Mouse (Mus musculus): ENCODE measurements around the gene Tanc2. TPM values are rescaled to one million over a fixed set of nuclear protein-coding genes. Genes with fewer than 3 reads are reported as not detected.

The Tanc2 gene
- 10 to 100 TPM in 1 of 2 experiments, 1 to 10 TPM in 1; 8.3 to 10.2 TPM for total RNA-seq (2021)
- long read RNA-seq, experiment 1, partial matches to known transcripts, result 2 of 2 reads
- long read RNA-seq, experiment 1, other reads (novel, unspliced or antisense), result 0 of 2 reads
- long read RNA-seq, experiment 2, partial matches to known transcripts, result 0 of 1 reads
- long read RNA-seq, experiment 2, other reads (novel, unspliced or antisense), result 1 of 1 reads

GRCm38 (mm10) chr11:105589877-105590641, at the start of gene Tanc2:
Tanc2 (plus strand) TSS chr11:105589986.
- DNase-seq, result peak; percentile 5 to 52
- intact Hi-C loops (cut with DNase I), result loop anchor here (2.0 to 5.0 kb wide), 4 partner anchors 227 to 322 kb away; no protein-coding TSS in a partner anchor

GRCm38 (mm10) chr11:105540781-105541180, 49.0 kb upstream of the Tanc2 start:
- DNase-seq, result no peak
- intact Hi-C loops (cut with DNase I), result no loop called here

GRCm38 (mm10) chr11:105541366-105541765, 48.4 kb upstream of the Tanc2 start:
- DNase-seq, result no peak
- intact Hi-C loops (cut with DNase I), result no loop called here

GRCm38 (mm10) chr11:105542129-105542528, 47.7 kb upstream of the Tanc2 start:
- intact Hi-C loops (cut with DNase I), result no loop called here
- no peak for DNase-seq

- DNase-seq, result no peak
- intact Hi-C loops (cut with DNase I), result loop anchor here (1.0 kb wide), 1 partner anchor 26 kb away; no protein-coding TSS in a partner anchor
These were observed 44.0 kb upstream of the Tanc2 start for GRCm38 (mm10) chr11:105545801-105546200.

- no peak for DNase-seq
These were observed 43.4 kb upstream of the Tanc2 start for GRCm38 (mm10) chr11:105546393-105546792.

GRCm38 (mm10) chr11:105548383-105548782, 41.4 kb upstream of the Tanc2 start:
- DNase-seq, result no peak
- intact Hi-C loops (cut with DNase I), result no loop called here

More at GRCm38 (mm10) chr11:105546393-105546792, 43.4 kb upstream of the Tanc2 start:
- intact Hi-C loops (cut with DNase I), result no loop called here

GRCm38 (mm10) chr11:105549164-105550121, 40.3 kb upstream of the Tanc2 start:
- intact Hi-C loops (cut with DNase I), result no loop called here
- DNase-seq, result no peak

GRCm38 (mm10) chr11:105557285-105557684, 32.5 kb upstream of the Tanc2 start:
- DNase-seq, result no peak
- intact Hi-C loops (cut with DNase I), result no loop called here

- intact Hi-C loops (cut with DNase I), result no loop called here
- DNase-seq, result no peak
These were observed 31.7 kb upstream of the Tanc2 start for GRCm38 (mm10) chr11:105558091-105558490.

GRCm38 (mm10) chr11:105558803-105559505, 30.8 kb upstream of the Tanc2 start:
- intact Hi-C loops (cut with DNase I), result no loop called here
- no peak for DNase-seq

GRCm38 (mm10) chr11:105563546-105563945, 26.2 kb upstream of the Tanc2 start:
- intact Hi-C loops (cut with DNase I), result no loop called here
- no peak for DNase-seq

GRCm38 (mm10) chr11:105567221-105567641, 22.6 kb upstream of the Tanc2 start:
- intact Hi-C loops (cut with DNase I), result no loop called here
- DNase-seq, result peak in 1 of 2 experiments; percentile 18

- DNase-seq, result no peak
- intact Hi-C loops (cut with DNase I), result loop anchor here (1.0 kb wide), 1 partner anchor 27 kb away; no protein-coding TSS in a partner anchor
These were observed 17.8 kb upstream of the Tanc2 start for GRCm38 (mm10) chr11:105571996-105572395.

GRCm38 (mm10) chr11:105574241-105574640, 15.5 kb upstream of the Tanc2 start:
- peak; percentile 24 to 35 for DNase-seq
- intact Hi-C loops (cut with DNase I), result no loop called here

GRCm38 (mm10) chr11:105577211-105577610, 12.6 kb upstream of the Tanc2 start:
- intact Hi-C loops (cut with DNase I), result no loop called here
- no peak for DNase-seq

- no peak for DNase-seq
- intact Hi-C loops (cut with DNase I), result no loop called here
These were observed 7.8 kb upstream of the Tanc2 start for GRCm38 (mm10) chr11:105582020-105582419.

- DNase-seq, result peak; percentile 82 to 87
- intact Hi-C loops (cut with DNase I), result no loop called here
These were observed 432 bp upstream of the Tanc2 start for GRCm38 (mm10) chr11:105589231-105589876.

- intact Hi-C loops (cut with DNase I), result loop anchor here (2.0 to 5.0 kb wide), 4 partner anchors 229 to 320 kb away; no protein-coding TSS in a partner anchor
- no peak for DNase-seq
These were observed 2.1 kb downstream of the Tanc2 start for GRCm38 (mm10) chr11:105591905-105592304.

Measured in gastrocnemius, postnatal 36 days (tissue).